Mouse (Mus musculus) frontal cortex, postnatal 10 days (tissue): ENCODE data around the gene Dnajc6.

Source experiments
- DNase-seq, 2 experiments: peaks; one replicate each; pipeline ENCODE4 v3.0.0; 2022; ENCODE audit warnings: low spot score in 2 of 2, mixed read lengths in 1 of 2

The Dnajc6 gene

DNA sequence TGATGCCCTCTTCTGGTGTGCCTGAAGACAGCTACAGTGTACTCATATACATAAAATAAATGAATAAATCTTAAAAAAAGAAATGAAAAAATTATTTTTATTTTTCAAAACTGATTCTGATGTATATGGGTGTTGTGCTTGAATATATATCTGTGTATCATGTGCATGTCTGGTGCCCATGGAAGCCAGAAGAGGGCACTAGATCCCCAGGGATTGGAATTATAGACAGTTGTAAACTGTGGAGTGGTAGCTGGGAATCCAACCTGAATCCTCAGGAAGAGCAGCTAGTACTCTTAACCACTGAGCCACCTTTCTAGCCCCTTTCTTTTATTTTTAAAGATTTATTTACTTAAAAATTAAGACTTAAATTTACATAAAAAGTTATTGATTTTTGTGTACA lies 9.9 kb downstream of the Dnajc6 start:
- no peak for DNase-seq

DNA sequence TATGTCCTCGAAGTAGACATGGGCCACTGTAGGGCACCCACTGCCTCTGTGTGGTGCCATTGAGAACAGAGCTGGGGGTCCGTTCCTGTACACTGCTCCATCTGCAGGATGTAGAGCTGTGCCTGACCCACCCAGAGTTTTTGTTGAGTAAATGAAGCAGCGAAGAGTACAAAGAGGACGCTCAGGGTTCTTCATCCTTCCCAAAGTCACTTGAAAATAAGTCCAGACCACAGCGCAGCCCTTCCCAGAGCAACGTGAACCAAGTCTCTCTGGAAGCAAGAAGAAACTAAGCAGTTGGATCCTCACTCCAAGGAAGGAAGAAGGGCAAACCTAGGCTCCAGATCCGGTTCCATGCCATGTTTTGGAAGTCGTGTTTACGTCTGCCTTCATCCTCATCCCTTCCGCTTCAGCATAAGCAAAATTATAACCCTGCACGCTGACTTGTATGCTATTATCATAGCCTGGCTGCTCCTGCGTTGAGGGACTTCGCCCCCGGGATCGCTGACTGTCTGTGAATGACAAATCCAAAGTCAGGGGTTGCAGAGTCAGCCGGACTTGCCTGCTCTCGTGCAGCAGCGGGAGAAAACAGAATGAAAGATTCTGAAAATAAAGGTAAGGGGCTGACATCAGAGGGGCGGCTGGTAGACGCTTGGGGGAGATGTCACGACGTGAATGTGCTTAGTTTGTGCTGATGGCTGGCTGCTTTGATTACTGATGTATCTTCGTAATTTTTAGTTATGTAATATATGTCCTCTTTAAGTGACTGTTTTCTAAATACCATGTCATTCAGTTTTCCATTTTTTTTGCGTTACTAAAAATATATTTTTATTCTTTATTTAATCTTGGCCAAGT lies 11.3 kb downstream of the Dnajc6 start:
- peak; percentile 45 to 68 for DNase-seq

- DNase-seq = no peak
These were observed 12.0 kb downstream of the Dnajc6 start for GRCm38 (mm10) chr4:101508431-101508830.

DNA sequence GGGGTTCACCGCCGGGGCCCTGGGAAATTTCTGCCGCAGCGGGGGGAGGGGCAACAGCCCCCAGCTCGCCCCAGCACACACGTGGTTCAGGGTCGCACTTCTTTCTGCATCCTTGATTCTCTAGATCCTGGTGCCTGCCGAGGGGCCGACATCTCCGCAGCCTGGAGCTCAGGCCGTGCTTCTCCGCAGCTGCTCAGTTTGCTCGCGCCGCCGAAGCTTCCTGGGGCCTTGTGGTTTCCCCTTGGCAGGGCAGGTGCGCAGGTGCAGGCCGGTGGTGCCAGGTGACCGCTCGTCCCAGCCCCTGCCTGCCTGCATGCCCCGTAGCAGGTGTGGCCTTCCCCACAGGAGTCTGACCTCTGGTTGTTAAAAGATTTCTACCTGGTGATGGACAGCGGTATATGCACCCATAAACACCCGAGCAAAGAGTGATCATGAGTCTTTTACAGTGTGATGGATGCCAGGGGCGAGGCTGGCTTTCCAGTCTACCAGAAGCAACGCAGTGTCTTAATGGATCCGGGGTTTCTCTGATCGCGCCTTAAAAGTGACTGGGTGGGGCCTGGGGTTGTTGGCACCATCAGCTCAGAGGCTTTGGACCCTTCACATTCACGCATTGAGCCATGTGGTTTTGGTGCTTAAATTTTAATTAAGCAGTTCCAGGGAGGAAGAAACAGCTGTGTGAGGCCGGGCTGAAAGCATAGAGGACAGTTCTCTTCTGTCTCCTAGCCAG lies 12.6 kb downstream of the Dnajc6 start:
- peak; percentile 46 to 52 for DNase-seq

GRCm38 (mm10) chr4:101510111-101510903 lies 13.9 kb downstream of the Dnajc6 start:
- DNase-seq = no peak

DNA sequence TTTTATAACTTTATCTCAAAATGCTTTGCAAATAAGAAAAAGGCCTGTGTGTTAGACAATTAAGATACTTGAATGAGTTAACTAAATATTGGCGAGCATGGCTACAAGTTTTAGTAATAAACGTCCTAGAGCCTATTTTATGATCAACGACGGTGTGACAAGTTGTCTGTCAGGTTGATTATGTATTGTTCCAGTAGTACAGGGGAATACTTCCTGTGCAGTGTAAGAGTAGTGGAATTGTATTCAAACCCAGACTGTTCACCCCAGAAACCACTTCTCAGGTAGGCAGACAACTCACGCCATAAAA lies 14.4 kb downstream of the Dnajc6 start:
- no peak for DNase-seq

- no peak for DNase-seq
These were observed 15.5 kb downstream of the Dnajc6 start for GRCm38 (mm10) chr4:101511768-101512521.

GRCm38 (mm10) chr4:101513251-101513650 lies 16.8 kb downstream of the Dnajc6 start:
- no peak for DNase-seq

DNA sequence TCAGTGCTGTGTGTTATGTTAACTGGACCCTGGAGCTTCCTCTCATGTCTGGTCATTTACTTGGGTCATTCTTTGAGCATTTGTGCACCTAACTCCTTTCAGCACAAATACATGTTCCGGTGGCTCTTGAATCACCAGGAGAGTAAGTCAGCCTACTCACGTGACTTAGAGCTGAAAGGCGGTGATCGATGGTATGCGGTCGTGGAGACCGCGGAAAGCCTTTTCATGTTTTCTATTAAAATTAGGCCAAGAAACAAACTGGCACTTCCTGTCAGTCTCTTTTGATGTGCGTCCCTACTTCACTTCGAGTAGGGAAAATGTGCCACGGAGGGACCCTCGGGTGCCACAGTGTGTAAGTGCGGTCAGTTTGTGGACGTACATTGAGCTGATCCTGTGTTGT lies 19.4 kb downstream of the Dnajc6 start:
- no peak for DNase-seq

DNA sequence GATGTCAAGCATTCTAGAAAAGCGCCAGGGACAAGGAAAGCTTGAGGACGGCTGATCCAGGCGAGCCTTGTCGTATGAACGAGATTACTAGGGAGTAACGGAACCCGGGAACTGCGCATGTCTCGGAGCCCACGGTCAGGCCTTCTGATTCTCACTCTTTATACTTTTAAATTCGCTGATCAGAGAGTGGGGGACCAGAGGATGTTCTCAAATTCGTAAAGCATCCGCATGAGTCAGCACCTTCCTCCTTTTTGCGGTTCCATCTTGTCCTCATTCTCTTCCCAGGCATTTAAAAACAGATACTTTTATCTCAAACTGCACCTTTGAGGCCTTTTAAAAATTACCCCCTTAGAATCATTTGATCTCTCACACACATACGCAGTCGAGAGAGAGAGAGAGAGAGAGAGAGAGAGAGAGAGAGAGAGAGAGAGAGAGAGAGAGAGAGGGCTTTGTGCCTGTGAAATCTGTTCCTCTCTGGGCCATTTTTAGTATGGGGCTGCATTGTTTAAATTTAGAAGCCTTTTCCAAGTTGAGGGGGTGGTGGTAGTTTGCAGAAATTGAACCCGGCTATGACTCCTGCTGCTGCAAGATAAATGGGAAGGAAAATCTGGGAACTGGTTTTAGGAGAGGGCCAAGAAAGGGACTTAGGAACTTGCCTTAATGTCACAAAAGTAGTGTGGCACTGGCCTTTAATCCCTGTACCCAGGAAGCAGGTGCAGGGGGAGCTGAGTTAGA lies 20.2 kb downstream of the Dnajc6 start:
- no peak for DNase-seq

- no peak for DNase-seq
These were observed 35.5 kb downstream of the Dnajc6 start for GRCm38 (mm10) chr4:101531901-101532300.

GRCm38 (mm10) chr4:101540516-101540915 lies 44.1 kb downstream of the Dnajc6 start:
- no peak for DNase-seq

GRCm38 (mm10) chr4:101549958-101550591 lies 53.6 kb downstream of the Dnajc6 start:
- peak in 1 of 2 experiments; percentile 24 for DNase-seq

DNA sequence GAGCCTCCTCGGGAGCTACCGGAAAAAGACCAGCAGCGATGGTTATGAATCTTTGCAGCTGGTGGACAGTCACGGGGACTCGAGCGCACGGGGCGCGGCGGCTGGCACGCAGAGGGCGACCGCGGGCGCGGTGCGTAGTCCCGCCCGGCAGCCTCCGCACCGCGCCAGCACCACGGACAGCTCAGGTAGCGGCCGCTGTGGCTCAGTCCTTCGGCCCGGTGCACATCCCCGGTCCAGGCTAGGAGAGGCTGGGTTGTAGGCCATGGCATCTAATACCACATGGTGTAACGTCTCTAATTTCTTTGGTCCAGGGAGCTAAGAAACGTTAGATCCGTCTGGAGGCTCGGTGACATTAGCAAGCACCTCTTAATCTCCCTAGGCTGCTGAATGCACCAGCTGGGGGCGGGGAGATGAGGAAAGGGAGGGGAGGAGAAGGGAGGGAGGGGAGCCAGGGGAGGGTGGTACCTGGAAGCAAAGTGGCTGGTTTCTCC lies 54.3 kb downstream of the Dnajc6 start:
- DNase-seq = peak in 1 of 2 experiments; percentile 27

- DNase-seq = no peak
These were observed 55.0 kb downstream of the Dnajc6 start for GRCm38 (mm10) chr4:101551425-101551824.

- peak; percentile 29 to 35 for DNase-seq
These were observed 55.9 kb downstream of the Dnajc6 start for GRCm38 (mm10) chr4:101552372-101552771.

- DNase-seq = no peak
These were observed 58.6 kb downstream of the Dnajc6 start for GRCm38 (mm10) chr4:101555016-101555415.

GRCm38 (mm10) chr4:101560137-101560536 lies 63.7 kb downstream of the Dnajc6 start:
- DNase-seq = no peak

DNA sequence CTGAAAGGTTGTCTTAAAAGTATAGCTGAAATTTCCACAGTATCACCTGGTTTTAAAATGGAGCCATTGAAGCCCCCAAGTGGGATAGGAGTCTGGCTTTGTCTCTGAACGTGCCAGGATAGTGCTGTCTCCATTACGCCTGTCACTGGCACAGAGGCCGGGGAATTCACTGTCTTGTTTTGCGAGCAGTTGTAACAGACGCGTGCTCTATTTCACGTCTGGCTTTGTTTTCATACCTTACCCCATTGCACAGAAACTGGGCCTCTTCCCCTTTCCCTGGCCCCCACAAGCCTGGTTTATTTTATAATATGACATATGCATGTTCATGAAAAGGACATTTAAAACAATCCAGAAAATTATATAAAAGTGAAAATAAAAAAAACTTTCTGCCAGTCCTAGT lies 66.4 kb downstream of the Dnajc6 start:
- DNase-seq = no peak

GRCm38 (mm10) chr4:101563607-101564006 lies 67.2 kb downstream of the Dnajc6 start:
- DNase-seq = no peak
